Mouse (Mus musculus) liver, embryonic 14.5 days (tissue): ENCODE measurements around the gene Zfp984.

Experiments
- CTCF ChIP-seq: IDR thresholded peaks from 2 replicates; pipeline ENCODE4 v1.5.1; 2016; ENCODE audit warnings: antibody characterized with exemption, low read depth, control low read depth
- EP300 ChIP-seq: IDR thresholded peaks from 2 replicates; pipeline ENCODE4 v1.6.1; 2016; ENCODE audit warnings: antibody characterized with exemption, low read depth

- TF ChIP-seq EP300 (no peak), CTCF (no peak)
Measured at GRCm38 (mm10) chr4:147850776-147851175, 41.2 kb upstream of the Zfp984 start.
